Mouse (Mus musculus) right cerebral cortex, postnatal 36 days (tissue): ENCODE measurements around the gene Nol10.

Source experiments
- DNase-seq, 2 experiments: peaks; one replicate each; pipeline ENCODE4 v3.0.0; 2022; ENCODE audit warnings: low spot score in 2 of 2, mixed read lengths in 1 of 2

Gene Nol10

GRCm38 (mm10) chr12:17362316-17362715 is 14.1 kb downstream of the Nol10 start:
- no peak for DNase-seq

GRCm38 (mm10) chr12:17366981-17367380 is 18.7 kb downstream of the Nol10 start:
- peak; percentile 28 to 34 for DNase-seq

DNA sequence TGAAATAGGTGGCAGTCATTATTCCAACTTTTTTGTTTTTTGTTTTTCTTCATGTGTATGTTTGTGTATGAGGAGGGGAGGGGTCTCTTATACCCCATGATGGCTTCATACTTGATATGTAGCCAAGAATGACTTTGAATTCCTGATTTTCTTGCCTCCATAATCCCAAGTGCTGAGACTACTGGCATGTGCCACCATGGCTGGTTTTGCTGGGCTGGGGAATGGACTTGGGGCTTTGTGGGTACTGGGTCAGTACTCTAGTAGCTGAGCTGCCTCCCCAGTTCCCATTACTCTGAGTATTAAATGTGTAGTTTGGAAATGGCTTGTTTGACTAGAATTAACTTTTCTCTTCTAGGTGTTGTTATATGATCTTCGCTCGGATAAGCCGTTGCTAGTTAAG is 20.9 kb downstream of the Nol10 start:
- DNase-seq, result no peak

GRCm38 (mm10) chr12:17369551-17370325 is 21.5 kb downstream of the Nol10 start:
- no peak for DNase-seq

- no peak for DNase-seq
These were observed 23.5 kb downstream of the Nol10 start for GRCm38 (mm10) chr12:17371589-17372235.

DNA sequence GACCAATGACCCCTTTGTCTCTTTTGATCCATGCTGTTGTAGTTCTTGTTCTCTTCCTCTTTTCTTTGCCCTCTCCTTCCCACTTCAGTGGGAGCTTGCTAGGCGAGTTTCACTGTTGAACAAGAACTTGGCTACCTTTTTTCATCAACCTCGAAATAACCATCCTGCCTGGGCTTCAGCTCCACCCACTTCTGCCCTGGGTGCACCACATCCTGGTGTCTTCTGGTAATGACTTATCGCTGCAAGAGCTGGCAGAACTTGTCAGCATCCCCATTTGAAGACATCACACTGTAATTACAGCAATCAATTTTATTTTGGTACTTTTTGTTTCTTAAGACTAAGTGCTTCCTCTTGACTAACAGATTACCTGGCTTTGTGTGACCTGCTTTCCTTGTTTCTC is 24.4 kb downstream of the Nol10 start:
- no peak for DNase-seq

DNA sequence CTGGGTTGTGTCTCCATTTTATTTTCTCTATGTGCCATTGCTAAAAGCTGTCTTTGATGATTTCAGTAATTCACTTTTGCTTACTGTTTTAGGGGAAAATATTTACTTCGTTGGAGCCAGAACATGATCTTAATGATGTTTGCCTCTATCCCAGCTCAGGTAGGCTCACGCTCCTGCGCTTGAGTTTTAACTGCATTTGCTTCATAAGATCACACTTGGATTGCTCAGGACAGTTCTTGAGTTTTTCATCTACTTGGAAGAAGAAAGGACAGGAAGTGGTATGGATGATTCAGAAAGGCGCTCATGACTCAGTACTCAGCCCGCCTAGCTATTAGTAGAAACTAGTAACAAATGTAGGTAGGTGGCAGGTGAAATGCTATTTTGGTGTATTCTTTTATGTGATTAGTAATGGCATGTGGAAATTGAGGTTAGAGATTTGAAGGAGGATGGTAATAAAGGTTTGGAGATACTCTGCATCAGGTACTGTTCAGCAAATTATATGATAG is 25.3 kb downstream of the Nol10 start:
- DNase-seq, result no peak

- DNase-seq, result no peak
These were observed 27.0 kb downstream of the Nol10 start for GRCm38 (mm10) chr12:17375243-17375642.

GRCm38 (mm10) chr12:17376521-17376920 is 28.3 kb downstream of the Nol10 start:
- no peak for DNase-seq

DNA sequence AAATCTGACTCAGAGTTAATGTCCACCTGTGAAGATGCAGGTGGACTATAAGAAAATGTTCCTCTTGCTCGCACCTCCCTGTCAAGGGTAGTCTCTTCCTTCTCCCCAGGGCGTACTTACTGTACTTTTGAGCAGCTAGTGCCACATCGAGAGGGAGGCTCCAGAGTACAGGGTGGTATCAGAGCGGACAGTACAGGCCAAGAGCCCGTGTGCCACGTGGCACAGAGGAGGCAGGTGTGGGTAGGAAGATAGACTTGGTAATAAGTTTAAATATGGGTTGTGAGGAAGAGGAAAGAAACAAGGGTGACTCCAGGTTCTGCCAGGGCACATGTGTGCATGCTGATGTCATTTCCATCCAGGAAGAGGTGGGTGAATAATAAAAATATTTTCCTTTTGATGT is 32.7 kb downstream of the Nol10 start:
- DNase-seq, result no peak

DNA sequence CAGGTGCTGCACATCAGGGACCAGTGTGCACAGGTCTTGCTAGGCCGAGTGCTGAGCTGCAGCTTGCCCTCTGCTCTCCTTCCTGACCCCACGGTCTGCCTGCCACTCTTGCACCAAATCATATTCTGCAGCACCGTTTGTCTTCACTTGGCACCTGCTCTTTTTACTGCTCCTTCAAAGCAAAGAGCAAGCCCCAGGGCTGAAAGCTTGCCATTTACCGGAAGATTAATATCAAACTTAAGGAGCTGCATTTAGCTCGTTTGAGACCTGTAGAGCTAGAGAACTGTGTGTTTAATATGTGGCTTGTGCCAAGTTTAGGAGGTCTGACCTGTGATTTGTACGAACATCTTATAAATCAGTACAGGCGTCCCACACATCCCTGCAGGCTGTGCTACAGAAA is 34.5 kb downstream of the Nol10 start:
- DNase-seq, result no peak

- DNase-seq, result no peak
These were observed 38.6 kb downstream of the Nol10 start for GRCm38 (mm10) chr12:17386896-17387295.

DNA sequence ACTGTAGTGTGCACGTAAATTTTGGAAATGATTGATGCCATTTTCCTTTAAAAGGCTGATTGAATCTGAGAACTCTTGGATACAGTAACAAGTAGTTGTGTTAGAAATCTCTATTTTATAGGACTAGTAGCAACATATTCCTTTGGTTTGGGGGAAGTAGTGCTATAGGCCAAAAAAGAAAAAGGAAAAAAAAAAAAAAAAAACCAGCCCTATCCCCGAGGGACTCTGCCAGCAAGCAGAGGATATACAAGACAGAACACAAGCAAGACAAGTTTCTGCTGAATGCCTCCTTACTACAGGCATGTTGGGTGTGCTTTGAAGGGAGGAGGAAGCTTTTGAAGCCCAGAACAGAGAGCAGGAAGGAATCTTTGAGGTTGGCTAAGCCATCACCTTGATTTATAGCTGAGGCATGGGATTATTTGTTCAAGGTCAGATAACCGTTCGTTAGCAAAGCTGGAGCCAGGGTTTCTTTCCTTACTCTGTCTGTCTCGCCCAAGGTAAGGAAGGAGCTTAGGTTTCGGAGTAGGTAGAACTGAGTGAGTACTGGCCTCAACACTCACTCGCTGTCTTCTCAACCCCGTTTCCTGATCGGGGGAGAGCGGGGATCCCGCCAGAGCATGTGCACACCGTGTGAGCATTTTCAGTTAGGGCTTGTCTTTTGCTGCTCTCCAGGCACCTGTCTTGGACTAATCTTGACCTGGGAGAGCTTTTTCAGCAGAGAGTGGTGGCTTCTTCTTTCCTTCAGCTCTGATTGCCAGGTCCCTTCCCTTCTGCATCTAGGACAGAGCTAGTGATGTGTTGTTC is 39.3 kb downstream of the Nol10 start:
- DNase-seq, result no peak

DNA sequence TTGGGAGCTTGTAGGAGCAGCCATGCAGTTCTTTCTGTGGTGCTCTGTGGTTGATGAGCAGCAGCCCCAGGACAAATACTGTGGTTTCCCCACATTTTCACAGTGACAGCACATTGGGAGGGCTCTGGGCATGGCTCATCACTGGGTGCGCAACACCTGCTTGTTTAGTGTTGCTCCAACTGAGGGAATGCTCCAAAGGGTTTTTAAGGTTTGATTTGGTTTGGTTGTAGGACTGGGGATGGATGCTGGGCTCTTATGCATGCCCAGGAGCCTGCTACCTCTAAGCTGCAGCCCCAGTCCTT is 39.8 kb downstream of the Nol10 start:
- no peak for DNase-seq

- no peak for DNase-seq
These were observed 41.8 kb downstream of the Nol10 start for GRCm38 (mm10) chr12:17390036-17390435.

GRCm38 (mm10) chr12:17390510-17390909 is 42.3 kb downstream of the Nol10 start:
- no peak for DNase-seq

DNA sequence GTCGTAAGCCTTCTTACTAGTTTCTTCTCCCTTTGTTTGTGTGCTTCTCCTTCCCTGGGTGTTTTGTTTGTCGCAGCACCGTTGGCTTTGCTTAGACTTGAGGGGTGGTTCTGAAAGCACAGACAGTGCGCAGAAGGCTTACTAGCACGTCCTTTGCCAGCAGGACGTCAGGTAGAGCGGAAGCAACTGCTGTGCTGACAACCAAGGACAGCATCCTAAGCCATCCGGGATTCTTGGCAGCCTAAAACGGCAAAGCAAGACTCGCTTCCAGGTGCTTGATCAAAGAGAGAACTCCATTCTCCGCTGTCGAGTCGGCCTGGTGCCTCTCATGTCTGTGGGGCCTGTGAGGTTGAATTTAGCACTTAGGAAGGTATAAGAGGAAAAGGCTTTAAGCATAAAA is 44.9 kb downstream of the Nol10 start:
- no peak for DNase-seq

DNA sequence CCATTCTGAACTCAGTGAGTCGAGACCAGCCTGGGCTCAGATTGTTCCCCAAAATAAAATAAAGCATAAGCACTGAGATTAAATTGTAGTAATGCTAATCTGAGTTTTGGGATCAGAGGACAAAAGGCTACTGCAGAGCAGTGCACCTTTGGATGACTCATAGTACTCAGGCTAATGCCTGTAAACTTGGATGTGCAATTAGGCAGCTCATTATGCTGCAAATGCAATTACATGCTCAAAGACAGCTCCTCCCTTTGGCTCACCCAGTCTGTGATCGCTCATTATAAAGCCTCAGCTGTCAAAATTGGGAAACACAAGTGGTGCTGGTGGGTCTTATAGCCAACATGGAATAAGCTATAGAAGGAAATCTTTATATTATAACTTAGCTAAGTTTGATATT is 48.9 kb downstream of the Nol10 start:
- DNase-seq, result no peak

DNA sequence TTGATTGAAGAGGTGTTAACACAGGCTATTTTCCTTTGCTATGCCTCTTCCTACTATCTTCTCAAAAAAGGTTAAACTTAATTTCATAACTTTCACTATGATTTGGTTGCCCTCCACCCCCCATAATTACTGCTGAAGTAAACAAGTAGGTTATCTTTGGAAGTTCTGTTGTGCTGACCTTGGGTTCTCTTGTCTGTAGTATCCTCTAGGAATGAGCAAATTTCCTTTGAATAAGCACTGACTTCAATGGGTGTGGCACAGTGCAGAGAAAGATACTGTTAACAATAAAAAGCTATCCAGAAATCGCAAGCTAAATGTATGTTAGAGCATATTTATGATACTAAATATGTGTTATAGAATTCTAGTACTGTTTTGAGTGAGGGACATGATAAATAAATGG is 53.2 kb downstream of the Nol10 start:
- no peak for DNase-seq

DNA sequence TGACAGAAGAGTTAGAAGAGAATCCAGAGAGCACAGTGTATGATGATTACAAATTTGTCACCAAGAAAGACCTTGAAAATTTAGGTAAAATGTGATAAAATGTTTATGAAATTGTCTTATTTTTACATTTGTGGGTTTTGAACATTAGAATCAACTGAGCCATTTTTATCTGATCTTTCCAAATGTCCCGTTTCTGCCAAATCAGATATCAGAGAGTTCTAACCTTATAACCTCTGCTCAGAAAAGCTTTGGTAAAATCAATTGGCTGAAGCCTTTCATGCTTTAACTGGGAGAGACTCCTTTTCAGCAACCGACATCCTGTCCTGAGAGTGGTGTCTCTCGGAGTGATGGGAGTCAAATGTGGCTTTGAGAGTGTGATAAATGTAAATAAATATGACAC is 53.9 kb downstream of the Nol10 start:
- no peak for DNase-seq

GRCm38 (mm10) chr12:17403998-17404397 is 55.7 kb downstream of the Nol10 start:
- no peak for DNase-seq

GRCm38 (mm10) chr12:17406825-17407224 is 58.6 kb downstream of the Nol10 start:
- DNase-seq, result no peak

DNA sequence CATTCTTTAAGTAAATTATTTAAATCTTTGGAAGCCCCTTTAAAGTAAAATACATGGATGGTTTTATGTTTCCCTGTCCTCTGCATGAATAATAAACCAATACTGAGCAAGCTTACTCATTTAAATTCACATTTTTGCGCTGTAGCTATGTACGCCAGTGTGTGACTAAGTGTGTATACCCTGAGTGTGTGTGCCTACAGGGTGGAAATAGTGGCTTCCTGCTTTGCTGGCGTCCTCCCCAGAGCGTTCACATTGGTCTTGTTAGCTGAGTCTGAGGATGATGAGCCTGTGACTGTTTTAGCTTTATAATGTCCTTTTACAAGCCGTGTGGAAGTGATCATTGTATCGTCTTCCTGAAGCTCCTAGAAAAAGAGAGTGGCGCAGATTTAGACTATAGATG is 60.1 kb downstream of the Nol10 start:
- no peak for DNase-seq
